38 mouse cellular contexts compared by ENCODE assay signal in the genomic region with DNA sequence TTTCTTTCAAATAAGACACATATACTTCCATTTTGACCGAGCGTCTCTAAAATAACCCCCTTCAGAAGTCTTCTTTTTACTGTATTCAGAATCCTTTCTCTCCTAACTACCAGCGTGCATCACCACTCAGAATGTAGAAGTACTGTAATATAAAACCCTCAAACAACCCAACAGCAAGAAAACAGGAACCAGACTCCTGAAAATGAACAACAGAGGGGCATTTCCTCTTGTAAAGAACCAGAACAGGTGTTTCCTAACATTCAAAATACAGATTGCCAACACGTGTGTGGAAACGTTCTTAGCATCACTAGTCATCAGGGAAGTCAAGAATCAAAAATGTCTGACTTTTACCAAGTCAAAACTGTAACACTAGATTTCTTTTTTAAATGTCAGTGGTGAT. TPM values are rescaled to one million over a fixed set of nuclear protein-coding genes. Genes with fewer than 3 reads are reported as not detected.
DNase-seq lines count a peak whose midpoint lies in the region; ATAC-seq lines count a peak whose summit lies in the region.
"Had no signal": no experiment of that assay in that cellular context is flagged by ENCODE, and none has a peak within 500 bp of the region (broad histone marks: within the 10 kb centered on the region; RNA-seq: fewer than 3 reads in every experiment).

No protein-coding gene starts in this region.

- no peak overlapping the region for H3K9ac ChIP-seq in embryonic facial prominence, embryonic 11.5 days (replicated peaks; ENCODE audit: low read length)
- H3K9ac ChIP-seq: forebrain, postnatal 0 days; hindbrain, embryonic 15.5 days; liver, embryonic 14.5 days had no signal

- no peak for ATAC-seq in embryonic facial prominence, embryonic 11.5 days (replicated peaks; ENCODE audit: insufficient number of reproducible peaks, low FRiP score, low TSS enrichment, low read depth)
- peak; percentile 85 for ATAC-seq in granulocyte monocyte progenitor cell, adult 5-6 weeks (replicated peaks; ENCODE audit: poor library complexity, severe bottlenecking)
- peak; percentile 62; the same call in 1 of the 2 replicates for ATAC-seq in neutrophil, adult 5-6 weeks (ENCODE audit: extremely low read depth, insufficient number of reproducible peaks, low FRiP score, poor library complexity, severe bottlenecking)
- ATAC-seq: activated CD4-positive, CD25-positive, alpha-beta regulatory T cell, adult 4 months; CD4-positive, CD25-positive, alpha-beta regulatory T cell, adult 4 months; forebrain, postnatal 0 days; inflammation-experienced regulatory T-cells, adult 6 months; midbrain, embryonic 16.5 days had no signal

- H3K36me3 ChIP-seq in embryonic facial prominence, embryonic 11.5 days (replicated peaks; ENCODE audit: control insufficient read depth, insufficient read depth, low read depth, low read length): no peaks in the 10 kb centered on the region; the same call in 1 of the 2 replicates
- H3K36me3 ChIP-seq in embryonic facial prominence, embryonic 10.5 days (replicated peaks): peaks cover 58% of the 10 kb centered on the region

- no peak overlapping the region for H3K27ac ChIP-seq in embryonic facial prominence, embryonic 11.5 days (replicated peaks; ENCODE audit: low read depth, low read length)
- H3K27ac ChIP-seq in embryonic facial prominence, embryonic 10.5 days (replicated peaks): no peak overlapping the region
- H3K27ac ChIP-seq: hindbrain, embryonic 15.5 days; left cerebral cortex, adult 2 months; liver, embryonic 14.5 days; stomach, postnatal 0 days had no signal

- H3K4me1 ChIP-seq in embryonic facial prominence, embryonic 11.5 days (ENCODE audit: control insufficient read depth, insufficient read depth, low read length): no peaks in the 10 kb centered on the region
- no peaks in the 10 kb centered on the region; the same call in 1 of the 2 replicates for H3K4me1 ChIP-seq in embryonic facial prominence, embryonic 10.5 days
- H3K4me1 ChIP-seq: hindbrain, embryonic 15.5 days had no signal

- no peaks in the 10 kb centered on the region for H3K9me3 ChIP-seq in embryonic facial prominence, embryonic 11.5 days (replicated peaks; ENCODE audit: control insufficient read depth, low read length)
- H3K9me3 ChIP-seq in embryonic facial prominence, embryonic 10.5 days: no peaks in the 10 kb centered on the region
- H3K9me3 ChIP-seq: hindbrain, embryonic 15.5 days had no signal

- 67% methylated on average over 5 of the region's 5 CpGs for whole genome bisulfite sequencing in embryonic facial prominence, embryonic 11.5 days
- WGBS in embryonic facial prominence, embryonic 10.5 days: 84% methylated on average over 5 of the region's 5 CpGs

- intact Hi-C loops in heart, postnatal 10 days (cut with DNase I): no loop called here

- no peak overlapping the region for H3K4me2 ChIP-seq in embryonic facial prominence, embryonic 11.5 days (ENCODE audit: low read depth, low read length)
- H3K4me2 ChIP-seq: heart, embryonic 11.5 days; hindbrain, embryonic 15.5 days; midbrain, embryonic 11.5 days had no signal

- H3K4me3 ChIP-seq in embryonic facial prominence, embryonic 11.5 days (ENCODE audit: low read depth, low read length): no peak overlapping the region
- H3K4me3 ChIP-seq in embryonic facial prominence, embryonic 10.5 days: no peak overlapping the region
- H3K4me3 ChIP-seq: erythroblast, embryonic 14.5 days; hindbrain, embryonic 15.5 days; left cerebral cortex, adult 2 months had no signal

- no peaks in the 10 kb centered on the region for H3K27me3 ChIP-seq in embryonic facial prominence, embryonic 11.5 days (ENCODE audit: control insufficient read depth, insufficient read depth, low read length)
- H3K27me3 ChIP-seq in embryonic facial prominence, embryonic 10.5 days (replicated peaks; ENCODE audit: low read depth, poor library complexity, severe bottlenecking): no peaks in the 10 kb centered on the region
- H3K27me3 ChIP-seq: hindbrain, embryonic 15.5 days had no signal

- DNase-seq in embryonic facial prominence, embryonic 11.5 days (ENCODE audit: low spot score): peak; percentile 26
- DNase-seq in embryonic facial prominence, embryonic 10.5 days (ENCODE audit: low spot score): no peak
- DNase-seq in B cell, adult 2 months: peak; percentile 5 to 11
- no peak for DNase-seq in heart, postnatal 10 days
- DNase-seq in gastrocnemius, adult 8-10 months (ENCODE audit: low spot score in 2 of 2): no peak
- DNase-seq in c-Kit-positive CD71-positive TER-119-positive erythroid progenitor cells, embryonic 14.5 days (ENCODE audit: low spot score): no peak
- DNase-seq: adrenal gland, adult 8-10 months; cerebellum, adult 9-10 months; cerebellum, postnatal 36 days; embryo, embryonic 11 days; forebrain, postnatal 0 days; gastrocnemius, postnatal 14 days; heart, adult 11 months; heart, postnatal 4 days; kidney, adult 11 months; kidney, postnatal 25 days; liver; lung, adult 2 months; lung, postnatal 10 days; right cerebral cortex, adult 18-20 months; spleen, adult 18-20 months had no signal

RNA-seq across cellular contexts. Expression of gene Gm20379, which starts 15.0 kb away (rescaled TPM):
- 0.82 and 0.87 TPM in 2 replicates for polyA plus RNA-seq in embryonic facial prominence, embryonic 11.5 days (2014; fragmentation: Nextera tagmentation; extraction: Ambion mirVana)
- 0.72 and 1.4 TPM in 2 replicates for polyA plus RNA-seq in embryonic facial prominence, embryonic 10.5 days (2016; fragmentation: Nextera tagmentation; extraction: Ambion mirVana)
- total RNA-seq in granulocyte monocyte progenitor cell, adult 5-6 weeks (2014; fragmentation: Nextera tagmentation): not detected in 2 replicates
- total RNA-seq in granulocyte monocyte progenitor cell, adult 5-6 weeks (2017): not detected in 2 replicates
- total RNA-seq in neutrophil, adult 5-6 weeks (2017): not detected in 2 replicates
- total RNA-seq in heart, postnatal 10 days (2021): not detected
- not detected for total RNA-seq in gastrocnemius, adult 8-10 months (2022)
- total RNA-seq: adrenal gland, adult 8-10 months; adrenal gland, postnatal 4 days; forebrain, postnatal 0 days; gastrocnemius, postnatal 14 days; heart, postnatal 4 days; layer of hippocampus, adult 18-20 months; layer of hippocampus, postnatal 14 days; left cerebral cortex, adult 2 months; left cerebral cortex, postnatal 25 days had no signal
- polyA plus RNA-seq: erythroblast, embryonic 14.5 days; lung, adult 2 months had no signal

RNA-seq across cellular contexts. Expression of gene Dhfr, which starts 33.8 kb away (rescaled TPM):
- polyA plus RNA-seq in embryonic facial prominence, embryonic 11.5 days (2014; fragmentation: Nextera tagmentation; extraction: Ambion mirVana): 25.5 and 28.1 TPM in 2 replicates
- 27.0 and 27.5 TPM in 2 replicates for polyA plus RNA-seq in embryonic facial prominence, embryonic 10.5 days (2016; fragmentation: Nextera tagmentation; extraction: Ambion mirVana)
- total RNA-seq in granulocyte monocyte progenitor cell, adult 5-6 weeks (2014; fragmentation: Nextera tagmentation): 20.6 and 25.4 TPM in 2 replicates
- 26.5 and 26.9 TPM in 2 replicates for total RNA-seq in granulocyte monocyte progenitor cell, adult 5-6 weeks (2017)
- total RNA-seq in neutrophil, adult 5-6 weeks (2017): 1.1 and 2.2 TPM in 2 replicates
- 1 to 10 TPM; 2.9 to 3.4 TPM for total RNA-seq in heart, postnatal 10 days (2021)
- total RNA-seq in gastrocnemius, adult 8-10 months (2022): under 1 TPM; 0.56 to 0.99 (median 0.70) TPM

RNA-seq across cellular contexts. Expression of gene Msh3, which starts 34.0 kb away (rescaled TPM):
- 38.5 and 45.6 TPM in 2 replicates for polyA plus RNA-seq in embryonic facial prominence, embryonic 11.5 days (2014; fragmentation: Nextera tagmentation; extraction: Ambion mirVana)
- polyA plus RNA-seq in embryonic facial prominence, embryonic 10.5 days (2016; fragmentation: Nextera tagmentation; extraction: Ambion mirVana): 34.5 and 34.9 TPM in 2 replicates
- total RNA-seq in granulocyte monocyte progenitor cell, adult 5-6 weeks (2014; fragmentation: Nextera tagmentation): 42.4 and 53.1 TPM in 2 replicates
- total RNA-seq in granulocyte monocyte progenitor cell, adult 5-6 weeks (2017): 41.4 and 48.1 TPM in 2 replicates
- 48.5 and 53.7 TPM in 2 replicates for total RNA-seq in neutrophil, adult 5-6 weeks (2017)
- 10 to 100 TPM; 11.9 to 13.5 TPM for total RNA-seq in heart, postnatal 10 days (2021)
- total RNA-seq in gastrocnemius, adult 8-10 months (2022): 1 to 10 TPM; 8.3 to 9.6 (median 9.1) TPM

Comparison
In these comparisons a context has a peak if more than half of its experiments do, and no peak if none do; other contexts are left out.
1. DNase-seq: peak in embryonic facial prominence, embryonic 11.5 days (single experiment) and B cell, adult 2 months (2 of 2); none in embryonic facial prominence, embryonic 10.5 days (single experiment), heart, postnatal 10 days (0 of 2), gastrocnemius, adult 8-10 months (0 of 2) and c-Kit-positive CD71-positive TER-119-positive erythroid progenitor cells, embryonic 14.5 days (single experiment).